Mouse (Mus musculus) C2C12 (cell line): ENCODE measurements around the gene Arhgap31. TPM values are rescaled to one million over a fixed set of nuclear protein-coding genes. Genes with fewer than 3 reads are reported as not detected.

ENCODE experiments used
- H3K27me3 ChIP-seq: one replicate; pipeline ENCODE4 v1.6.1; 2011; ENCODE audit not compliant: control insufficient read depth, insufficient read depth, insufficient read length
- H3K36me3 ChIP-seq: one replicate; pipeline ENCODE4 v1.6.1; 2011; ENCODE audit not compliant: control insufficient read depth, insufficient read depth
- H3K4me3 ChIP-seq: one replicate; pipeline ENCODE4 v1.5.1; 2011; ENCODE audit warnings: mild to moderate bottlenecking, control low read depth; ENCODE audit not compliant: poor library complexity, insufficient read depth, severe bottlenecking
- H3K79me2 ChIP-seq: one replicate; pipeline ENCODE4 v1.6.1; 2011; ENCODE audit not compliant: control insufficient read depth, insufficient read depth
- H3K79me3 ChIP-seq: one replicate; pipeline ENCODE4 v1.6.1; 2011; ENCODE audit warnings: low read depth, control low read depth
- H3ac ChIP-seq: one replicate; pipeline ENCODE3; 2011; ENCODE audit warnings: low read depth; ENCODE audit not compliant: control insufficient read depth, insufficient read length
- CEBPB ChIP-seq: IDR thresholded peaks from one replicate; pipeline ENCODE4 v1.6.1; 2011; ENCODE audit warnings: low read depth, mild to moderate bottlenecking, control low read depth, moderate library complexity
- CTCF ChIP-seq: IDR thresholded peaks from one replicate; pipeline ENCODE4 v1.5.1; 2011; ENCODE audit not compliant: control insufficient read depth, insufficient read depth, insufficient read length
- FOSL1 ChIP-seq: IDR thresholded peaks from one replicate; pipeline ENCODE4 v1.8.0; 2011; ENCODE audit warnings: mild to moderate bottlenecking, low read length; ENCODE audit not compliant: poor library complexity, insufficient read depth, severe bottlenecking
- MAX ChIP-seq: IDR thresholded peaks from one replicate; pipeline ENCODE4 v1.6.1; 2011; ENCODE audit warnings: mild to moderate bottlenecking, control low read depth
- MYOD1 ChIP-seq: IDR thresholded peaks from one replicate; pipeline ENCODE4 v1.6.1; 2011; ENCODE audit warnings: low read depth; ENCODE audit not compliant: control insufficient read depth, insufficient read length
- MYOG ChIP-seq: IDR thresholded peaks from one replicate; pipeline ENCODE4 v1.6.1; 2011; ENCODE audit not compliant: control insufficient read depth, insufficient read length; ENCODE audit errors: extremely low read depth
- USF1 ChIP-seq: IDR thresholded peaks from one replicate; pipeline ENCODE4 v1.6.1; 2011; ENCODE audit warnings: low read depth, mild to moderate bottlenecking, control low read depth, moderate library complexity
- polyA plus RNA-seq: library from polyadenylated mRNA; unstranded; fragments of >200 nt; fragmentation: generic; extraction: Trizol; gene quantifications from one replicate; pipeline ENCODE4 v1.2.1, GENCODE M21; 2012; ENCODE audit warnings: missing spikeins

Gene Arhgap31
- polyA plus RNA-seq, 1 experiment: 15.7 TPM

DNA sequence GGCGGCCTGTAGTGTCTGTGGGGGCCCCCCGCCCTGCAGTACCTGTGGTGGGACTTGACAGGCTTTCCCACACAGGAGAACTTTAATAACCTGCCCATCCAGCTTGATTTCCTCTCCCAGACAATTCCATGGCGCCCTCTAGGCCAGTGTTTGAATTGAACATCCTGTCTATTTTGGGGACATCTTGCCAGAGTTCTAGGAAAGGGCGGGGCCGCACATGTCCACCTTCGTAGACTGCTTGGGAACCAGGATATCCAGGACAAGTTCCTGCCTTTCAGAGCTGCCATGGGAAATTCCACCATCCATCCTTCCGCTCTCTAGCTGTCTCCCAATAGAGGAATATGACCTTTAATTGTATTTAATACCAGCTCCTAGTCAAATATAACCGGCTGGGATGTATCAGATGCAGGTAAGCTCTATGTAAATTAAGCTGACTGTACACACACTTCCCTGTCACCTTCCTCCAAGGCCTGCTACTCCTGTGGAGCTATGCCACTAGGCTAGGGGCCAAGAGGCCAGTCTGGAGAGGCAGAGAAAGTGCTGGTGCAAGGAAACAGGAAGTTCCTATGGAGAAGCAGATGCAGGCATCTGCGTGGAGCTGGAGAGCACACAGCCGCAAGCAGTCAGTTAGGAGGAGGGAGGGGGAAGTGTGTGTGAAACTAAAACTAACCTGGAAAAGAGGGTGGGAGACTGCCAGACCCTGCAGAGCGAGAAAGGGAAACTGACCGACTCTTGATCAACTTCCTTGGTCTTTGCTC is 45.2 kb upstream of the Arhgap31 start:
- Histone ChIP-seq H3K36me3 (no peaks in the 10 kb centered on the region), H3K27me3 (no peaks in the 10 kb centered on the region), H3K4me3 (no peak overlapping the region), H3K79me2 (no peaks in the 10 kb centered on the region), H3ac (no peak overlapping the region), H3K79me3 (no peaks in the 10 kb centered on the region)
- no peak for TF ChIP-seq CEBPB
- no peak for TF ChIP-seq MAX
- no peak for TF ChIP-seq MYOG
- no peak for TF ChIP-seq FOSL1
- TF ChIP-seq USF1: no peak
- no peak for TF ChIP-seq CTCF
- TF ChIP-seq MYOD1: no peak

DNA sequence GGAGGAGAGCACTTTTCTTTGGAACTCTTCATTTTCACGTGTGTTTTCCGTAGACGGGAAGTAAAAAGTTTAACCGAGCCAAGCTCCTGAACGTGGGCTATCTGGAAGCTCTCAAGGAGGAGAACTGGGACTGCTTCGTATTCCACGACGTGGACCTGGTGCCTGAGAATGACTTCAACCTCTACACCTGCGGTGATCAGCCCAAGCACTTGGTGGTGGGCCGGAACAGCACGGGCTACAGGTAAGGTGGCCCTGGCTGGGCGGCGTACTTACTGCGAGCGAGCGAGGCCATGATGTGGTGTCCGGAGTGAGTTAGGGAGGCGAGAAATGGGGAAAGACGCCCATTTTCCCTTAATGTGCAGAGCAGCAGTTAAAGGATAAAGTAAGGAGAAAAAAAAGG is 44.6 kb upstream of the Arhgap31 start:
- TF ChIP-seq MYOG (no peak), CTCF (no peak), FOSL1 (no peak), USF1 (no peak), CEBPB (no peak), MYOD1 (no peak), MAX (no peak)
- no peaks in the 10 kb centered on the region for H3K79me3 ChIP-seq
- H3K27me3 ChIP-seq: no peaks in the 10 kb centered on the region
- no peak overlapping the region for H3K4me3 ChIP-seq
- H3K36me3 ChIP-seq: no peaks in the 10 kb centered on the region
- no peaks in the 10 kb centered on the region for H3K79me2 ChIP-seq
- H3ac ChIP-seq: no peak overlapping the region

DNA sequence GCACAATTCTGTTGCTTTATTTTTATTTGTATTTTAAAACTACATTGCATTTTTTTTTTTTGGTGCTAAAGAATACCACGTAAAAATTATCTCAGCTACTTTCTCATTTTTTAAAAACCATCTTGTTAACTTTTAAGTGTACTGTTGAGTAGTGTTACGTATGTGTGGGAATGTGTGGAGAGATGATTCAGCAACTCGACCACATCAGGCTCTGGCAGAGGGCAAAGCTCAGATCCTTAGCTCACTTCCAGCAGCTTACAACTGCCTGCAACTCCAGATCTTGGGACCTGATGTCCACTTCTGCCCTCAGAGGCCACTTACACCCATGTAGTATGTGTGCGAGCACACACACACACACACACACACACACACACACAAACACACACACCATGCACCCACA is 43.5 kb upstream of the Arhgap31 start:
- TF ChIP-seq FOSL1 (no peak), MYOD1 (no peak), CTCF (no peak), MAX (no peak), MYOG (no peak), CEBPB (no peak), USF1 (no peak)
- no peaks in the 10 kb centered on the region for H3K27me3 ChIP-seq
- H3K4me3 ChIP-seq: no peak overlapping the region
- no peaks in the 10 kb centered on the region for H3K79me3 ChIP-seq
- H3ac ChIP-seq: no peak overlapping the region
- H3K79me2 ChIP-seq: no peaks in the 10 kb centered on the region
- no peaks in the 10 kb centered on the region for H3K36me3 ChIP-seq

DNA sequence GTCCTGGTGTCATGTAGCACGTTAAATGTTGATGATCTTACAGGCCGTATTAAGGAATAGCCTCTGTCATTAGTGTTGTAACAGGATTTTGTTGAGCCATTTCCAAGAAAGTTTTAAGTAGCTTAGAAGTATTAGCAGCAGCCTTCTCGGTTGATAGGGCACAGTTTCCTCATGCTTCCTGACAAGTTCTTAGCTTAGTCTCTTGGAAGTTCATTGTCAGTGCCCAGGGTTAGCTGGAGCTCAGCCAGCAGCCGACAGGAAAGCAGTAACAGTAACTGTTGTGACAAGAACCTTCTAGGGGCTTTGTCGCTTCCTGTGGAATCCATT is 43.1 kb upstream of the Arhgap31 start:
- H3K79me2 ChIP-seq: no peaks in the 10 kb centered on the region
- no peak overlapping the region for H3K4me3 ChIP-seq
- H3K79me3 ChIP-seq: no peaks in the 10 kb centered on the region
- H3K27me3 ChIP-seq: no peaks in the 10 kb centered on the region
- TF ChIP-seq MYOG (no peak), CTCF (no peak), FOSL1 (no peak), CEBPB (no peak), MYOD1 (no peak), MAX (no peak), USF1 (no peak)
- no peak overlapping the region for H3ac ChIP-seq
- no peaks in the 10 kb centered on the region for H3K36me3 ChIP-seq

DNA sequence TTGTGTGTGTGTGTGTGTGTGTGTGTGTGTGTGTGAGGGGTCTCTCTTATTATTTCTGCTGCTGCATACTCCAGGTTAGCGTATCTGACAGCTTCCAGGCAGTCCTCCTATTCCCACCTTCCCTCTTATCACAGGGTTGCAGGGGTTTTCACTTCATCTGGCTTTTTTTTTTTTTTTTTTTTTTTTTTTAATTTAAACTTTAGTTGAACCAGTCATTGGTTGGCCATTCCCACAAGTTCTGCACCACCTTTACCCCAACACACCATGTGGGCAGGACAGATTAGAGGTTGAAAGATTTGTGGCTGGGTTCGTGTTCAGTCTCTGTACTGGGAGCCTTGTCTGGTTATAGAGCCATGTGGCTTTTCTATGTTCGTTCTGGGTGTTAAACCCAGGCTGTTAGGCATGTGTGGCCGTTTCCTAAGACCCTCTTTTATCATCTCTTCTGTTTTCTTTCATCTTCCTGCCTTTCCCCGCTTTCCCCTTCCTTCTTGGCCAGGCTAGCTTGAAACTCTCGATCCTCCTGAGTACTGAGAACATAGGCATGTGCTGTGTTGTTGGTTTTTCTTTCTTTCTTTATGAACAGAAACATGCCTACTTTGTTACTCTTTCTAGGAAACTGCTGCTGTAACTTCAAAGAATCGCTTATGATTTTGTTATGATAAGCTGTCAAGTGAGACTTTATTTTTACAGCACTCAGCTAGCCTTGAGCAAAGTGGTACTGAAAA is 42.5 kb upstream of the Arhgap31 start:
- no peak overlapping the region for H3ac ChIP-seq
- no peaks in the 10 kb centered on the region for H3K79me3 ChIP-seq
- no peak overlapping the region for H3K4me3 ChIP-seq
- H3K36me3 ChIP-seq: no peaks in the 10 kb centered on the region
- no peaks in the 10 kb centered on the region for H3K79me2 ChIP-seq
- no peaks in the 10 kb centered on the region for H3K27me3 ChIP-seq
- TF ChIP-seq MYOG: no peak

DNA sequence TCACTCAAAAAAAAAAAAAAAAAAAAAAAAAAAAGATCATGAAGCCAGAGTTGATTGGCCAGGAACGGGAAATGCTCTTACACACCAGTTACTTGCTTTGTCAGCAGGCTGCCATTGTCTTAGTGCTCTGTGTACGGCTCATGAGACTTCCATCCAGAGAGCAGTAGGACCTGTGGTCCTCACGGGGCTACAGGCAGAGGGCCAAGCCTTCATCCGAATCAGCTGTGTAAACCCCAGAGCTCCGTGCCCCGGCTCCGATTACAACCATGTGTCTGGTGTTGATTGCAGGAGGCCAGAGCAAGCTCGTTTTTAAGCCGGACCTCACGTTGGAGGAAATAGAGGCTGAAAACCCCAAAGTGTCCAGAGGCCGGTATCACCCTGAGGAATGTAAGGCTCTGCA is 40.6 kb upstream of the Arhgap31 start:
- Histone ChIP-seq H3K27me3 (no peaks in the 10 kb centered on the region), H3K79me3 (no peaks in the 10 kb centered on the region), H3ac (no peak overlapping the region), H3K4me3 (no peak overlapping the region), H3K79me2 (no peaks in the 10 kb centered on the region), H3K36me3 (no peaks in the 10 kb centered on the region)
- no peak for TF ChIP-seq MYOG
- no peak for TF ChIP-seq FOSL1
- no peak for TF ChIP-seq USF1
- TF ChIP-seq CTCF: no peak
- no peak for TF ChIP-seq MAX
- TF ChIP-seq CEBPB: no peak
- TF ChIP-seq MYOD1: no peak
